Mouse (Mus musculus): ENCODE results near the gene Eif2b3. TPM values are rescaled to one million over a fixed set of nuclear protein-coding genes. Genes with fewer than 3 reads are reported as not detected.
A peak's percentile ranks its signal among the peaks of the same experiment; 100 is the strongest.

Gene Eif2b3
- total RNA-seq, 2 experiments from 2014 or later, result 18.0 to 18.9 TPM

- intact Hi-C loops (cut with DNase I), result loop anchor here (5.0 kb wide), 1 partner anchor 117 kb away; no protein-coding TSS in a partner anchor
- DNase-seq, result no peak
Measured at GRCm38 (mm10) chr4:117119636-117120035, 100.4 kb downstream of the Eif2b3 start.

DNA sequence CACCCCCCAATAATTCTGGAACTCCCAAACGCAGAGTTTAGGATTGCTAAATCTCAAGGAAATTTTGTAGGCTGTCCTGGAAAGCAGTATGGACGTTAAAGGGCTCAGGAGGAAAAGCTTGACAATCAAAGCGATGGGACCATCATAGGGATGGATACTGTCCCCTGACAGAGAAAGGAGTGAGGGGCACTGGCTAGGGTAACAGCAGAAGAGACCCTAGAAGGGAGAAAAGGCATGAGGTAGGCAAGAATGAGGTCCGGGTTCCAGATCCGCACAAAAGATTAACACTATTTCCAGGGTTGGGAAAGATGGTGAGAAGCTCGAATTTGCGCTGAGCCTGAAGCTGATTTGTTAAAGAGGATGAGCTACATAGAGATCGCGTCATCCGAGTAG, 100.8 kb downstream of the Eif2b3 start:
- no peak for DNase-seq
- intact Hi-C loops (cut with DNase I), result loop anchor here (5.0 kb wide), 1 partner anchor 118 kb away; no protein-coding TSS in a partner anchor

DNA sequence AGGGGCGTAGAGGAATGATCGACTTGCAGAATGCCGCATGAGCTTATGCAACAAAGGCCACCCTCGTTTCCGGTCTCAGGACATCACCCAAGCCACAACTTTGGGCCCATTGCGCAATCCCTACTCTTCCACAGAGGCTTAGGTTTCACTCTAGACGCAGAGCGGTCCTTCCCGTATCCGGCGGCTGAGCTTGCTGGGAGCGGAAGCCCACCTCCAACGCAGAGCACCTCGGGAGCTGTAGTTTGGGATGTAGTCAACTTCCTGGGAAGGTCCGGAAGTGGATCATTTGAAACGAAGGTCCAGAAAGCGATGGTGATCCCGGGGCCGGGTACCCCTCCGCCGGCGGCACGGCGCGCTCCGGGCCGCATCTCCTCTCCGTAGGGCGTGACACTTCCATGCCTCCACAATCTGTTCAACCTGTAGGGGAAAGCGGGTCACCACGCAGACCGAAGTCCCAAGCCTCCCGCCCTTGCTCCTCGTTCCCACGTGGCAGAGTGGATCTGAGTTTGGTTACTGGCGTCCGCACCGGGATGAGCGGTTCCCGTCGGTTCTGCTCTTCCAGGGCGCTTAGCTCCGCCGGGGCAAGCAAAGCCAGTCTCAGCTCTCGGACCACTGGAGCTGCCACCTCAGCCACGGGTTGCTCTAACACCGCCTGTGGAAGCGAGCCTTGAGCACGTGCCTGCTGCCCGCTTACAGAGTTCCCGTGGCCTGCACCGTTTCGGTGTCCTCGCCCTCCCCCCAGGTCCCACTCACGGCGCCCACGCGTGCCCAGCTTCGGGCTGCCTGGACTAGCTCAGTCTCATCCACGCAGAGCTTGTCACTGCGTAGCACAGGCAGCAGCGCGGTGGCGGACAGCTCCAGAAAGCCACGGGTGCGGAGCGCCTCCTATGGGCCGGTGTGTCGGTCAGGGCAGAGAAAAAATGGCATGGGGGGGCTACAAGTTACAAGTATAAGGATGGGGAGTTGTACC, 101.5 kb downstream of the Eif2b3 start:
- DNase-seq, result peak; percentile 86 to 95
- intact Hi-C loops (cut with DNase I), result loop anchor here (5.0 kb wide), 1 partner anchor 118 kb away; no protein-coding TSS in a partner anchor

- no peak for DNase-seq
- intact Hi-C loops (cut with DNase I), result loop anchor here (5.0 kb wide), 1 partner anchor 120 kb away; no protein-coding TSS in a partner anchor
Measured at GRCm38 (mm10) chr4:117122209-117122608, 103.0 kb downstream of the Eif2b3 start.

DNA sequence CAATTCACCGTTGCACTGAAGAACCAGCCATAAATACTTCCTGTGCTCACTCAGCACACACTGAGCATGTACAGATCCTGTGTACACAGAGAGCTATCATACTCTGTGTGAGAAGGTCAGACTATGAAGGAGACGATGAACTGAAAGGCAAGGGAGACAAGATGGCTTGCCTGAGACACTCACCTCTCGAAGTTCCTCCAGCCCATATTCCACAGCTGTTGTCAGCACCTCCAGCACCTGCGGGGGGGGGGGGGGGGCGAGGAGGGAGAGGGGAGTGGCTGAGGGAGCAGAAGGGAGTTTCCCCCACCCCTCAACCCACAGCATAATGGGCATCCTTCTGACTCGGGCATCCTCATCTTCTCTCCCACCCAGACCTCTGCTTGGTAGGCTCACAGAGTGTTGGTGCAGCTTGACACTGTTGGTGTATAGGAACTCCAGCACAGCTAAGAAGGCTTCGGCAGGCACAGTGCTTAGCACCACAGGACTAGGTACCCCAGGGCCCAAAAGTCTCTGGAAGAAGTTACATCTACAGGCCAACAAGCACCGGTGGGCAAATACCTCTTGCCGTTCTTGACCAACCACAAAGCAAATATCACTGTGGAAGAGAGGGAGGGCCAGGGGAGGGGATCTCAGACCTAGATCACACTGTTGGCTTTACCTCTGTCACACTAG, 104.5 kb downstream of the Eif2b3 start:
- intact Hi-C loops (cut with DNase I), result loop anchor here (5.0 kb wide), 1 partner anchor 121 kb away; no protein-coding TSS in a partner anchor
- no peak for DNase-seq

DNA sequence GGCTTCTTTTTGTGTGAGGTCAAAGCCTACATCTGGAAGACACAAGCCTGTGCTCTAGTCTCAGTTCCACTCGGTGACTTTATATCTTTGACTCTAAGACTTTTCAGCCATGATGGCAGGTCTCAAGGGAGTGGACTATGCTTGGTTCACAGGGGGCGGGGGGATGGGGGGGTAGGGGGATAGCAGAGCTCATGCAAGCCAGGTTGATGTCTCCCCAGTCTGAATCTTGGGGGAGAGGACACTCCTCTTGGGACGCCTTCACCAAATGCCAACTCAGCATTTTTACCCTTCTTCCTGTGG, 105.0 kb downstream of the Eif2b3 start:
- intact Hi-C loops (cut with DNase I), result loop anchor here (5.0 kb wide), 1 partner anchor 122 kb away; no protein-coding TSS in a partner anchor
- no peak for DNase-seq

DNA sequence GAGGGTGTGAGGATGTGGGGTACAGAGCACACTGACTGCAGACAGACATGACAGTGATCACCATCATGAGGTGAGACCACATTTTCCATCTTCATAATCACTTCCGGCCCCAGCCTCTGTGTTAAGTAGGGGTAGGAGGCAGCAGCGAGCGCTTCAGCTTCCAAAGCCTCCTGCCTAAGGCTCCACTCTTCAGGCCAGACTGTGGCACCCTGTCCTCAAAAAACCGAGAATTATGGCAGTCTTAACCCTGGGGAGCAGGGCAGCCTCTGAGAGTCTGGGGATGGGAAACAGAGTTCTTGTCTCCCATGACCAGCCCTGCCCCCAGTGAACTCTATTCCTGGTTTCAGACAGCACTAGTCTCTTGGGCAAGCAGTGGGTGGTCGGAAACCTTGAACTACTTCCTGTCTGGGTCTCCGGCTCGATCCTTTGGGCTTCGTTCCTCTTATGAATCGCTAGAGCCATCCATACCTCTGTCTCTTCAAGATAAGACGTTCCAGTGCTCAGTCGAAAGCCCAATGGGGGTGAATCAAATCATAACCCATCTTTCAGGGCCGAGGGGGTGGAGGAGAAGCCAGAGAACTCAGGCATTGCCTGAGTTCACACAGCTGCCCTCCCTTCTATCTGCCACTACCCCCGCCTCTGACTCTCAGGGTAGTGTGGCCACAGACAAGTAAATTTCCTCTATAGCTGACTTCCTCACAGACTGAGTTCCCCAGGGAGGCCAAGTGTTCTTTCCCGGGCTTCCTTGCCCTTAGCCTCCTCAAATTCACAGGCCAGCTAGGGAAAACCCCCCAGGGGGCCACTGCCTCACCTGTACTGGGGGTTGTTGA, 105.5 kb downstream of the Eif2b3 start:
- intact Hi-C loops (cut with DNase I), result loop anchor here (5.0 kb wide), 1 partner anchor 122 kb away; no protein-coding TSS in a partner anchor

GRCm38 (mm10) chr4:117125348-117125909, 106.2 kb downstream of the Eif2b3 start, which contains the start of gene Btbd19:
TSS of gene Btbd19 (minus strand) at chr4:117125725.
- intact Hi-C loops (cut with DNase I), result no loop called here
- DNase-seq, result peak; percentile 76 to 79

More for the DNA sequence above, 105.5 kb downstream of the Eif2b3 start:
- peak in 1 of 2 experiments; percentile 35 for DNase-seq

- intact Hi-C loops (cut with DNase I), result no loop called here
Measured at GRCm38 (mm10) chr4:117125910-117126674, 106.9 kb downstream of the Eif2b3 start.

DNA sequence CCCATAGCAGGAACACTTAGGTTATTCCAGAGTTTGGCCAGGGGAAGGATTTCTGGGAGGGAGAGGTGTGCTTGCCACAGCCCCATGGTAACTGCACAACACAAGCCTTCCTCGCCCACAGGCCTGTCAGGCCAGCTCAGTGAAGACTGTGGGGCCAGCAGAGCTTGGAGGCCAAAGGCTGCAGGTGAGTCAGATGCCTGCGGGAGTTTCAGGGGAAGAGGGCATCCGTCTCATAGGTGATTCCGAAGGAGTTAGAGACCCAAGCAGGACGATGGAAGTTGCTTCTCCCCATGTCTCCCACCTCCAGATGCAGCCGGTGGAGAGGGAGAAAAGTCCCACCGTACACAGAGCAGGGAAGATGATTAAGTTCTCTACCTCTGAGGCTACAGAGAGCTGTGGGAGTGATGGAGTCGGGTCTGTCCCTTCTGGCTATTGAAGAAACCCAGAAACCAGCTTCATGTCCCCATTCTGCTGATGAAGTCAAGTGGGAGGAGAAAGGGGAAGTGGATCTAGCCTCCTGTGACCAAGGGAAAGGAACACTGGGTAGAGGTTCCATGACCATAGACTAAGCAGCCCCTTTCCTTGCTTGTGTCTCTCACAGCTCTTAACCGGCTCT, 107.6 kb downstream of the Eif2b3 start, which contains the start of gene Tctex1d4:
Gene Tctex1d4, plus strand, starts transcription at position 120 of the 616 bp plus-strand sequence.
- intact Hi-C loops (cut with DNase I), result no loop called here
- no peak for DNase-seq

More at GRCm38 (mm10) chr4:117125910-117126674, 106.9 kb downstream of the Eif2b3 start:
- peak; percentile 68 to 80 for DNase-seq

DNA sequence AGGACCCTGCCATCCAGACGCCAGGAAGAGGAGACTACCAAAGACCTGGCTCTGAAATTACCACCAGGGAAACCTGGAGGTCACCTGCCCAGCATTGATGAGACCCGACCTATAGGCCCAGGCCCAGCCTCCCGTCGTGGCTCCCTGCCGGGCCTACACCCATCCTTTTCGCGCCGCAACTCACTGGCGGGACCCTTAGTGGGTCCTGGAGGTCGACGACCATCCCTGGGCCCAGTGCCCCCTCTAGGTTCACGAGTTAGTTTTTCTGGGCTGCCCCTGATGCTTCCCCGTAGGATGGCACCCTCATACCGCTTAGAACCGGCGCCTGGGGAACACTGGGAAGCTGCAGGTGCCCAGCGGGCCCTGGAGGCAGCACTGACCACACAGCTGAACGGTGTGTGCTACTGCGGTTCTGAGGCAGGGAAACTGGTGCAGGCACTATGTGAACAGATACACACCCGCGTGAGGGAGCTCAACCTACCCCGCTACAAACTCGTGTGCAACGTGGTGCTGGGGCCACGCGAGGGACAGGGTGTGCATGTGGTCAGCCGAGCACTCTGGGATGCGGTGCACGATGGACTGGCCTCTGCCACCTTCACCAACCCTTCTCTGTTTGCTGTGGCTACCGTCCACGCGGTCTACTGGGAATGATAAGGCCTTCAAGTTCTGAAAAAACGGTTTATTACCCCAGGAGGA, 108.9 kb downstream of the Eif2b3 start:
- DNase-seq, result no peak
- intact Hi-C loops (cut with DNase I), result no loop called here

GRCm38 (mm10) chr4:117130790-117131189, 111.6 kb downstream of the Eif2b3 start:
- intact Hi-C loops (cut with DNase I), result loop anchor here (5.0 kb wide), 1 partner anchor 303 kb away; no protein-coding TSS in a partner anchor
- no peak for DNase-seq

DNA sequence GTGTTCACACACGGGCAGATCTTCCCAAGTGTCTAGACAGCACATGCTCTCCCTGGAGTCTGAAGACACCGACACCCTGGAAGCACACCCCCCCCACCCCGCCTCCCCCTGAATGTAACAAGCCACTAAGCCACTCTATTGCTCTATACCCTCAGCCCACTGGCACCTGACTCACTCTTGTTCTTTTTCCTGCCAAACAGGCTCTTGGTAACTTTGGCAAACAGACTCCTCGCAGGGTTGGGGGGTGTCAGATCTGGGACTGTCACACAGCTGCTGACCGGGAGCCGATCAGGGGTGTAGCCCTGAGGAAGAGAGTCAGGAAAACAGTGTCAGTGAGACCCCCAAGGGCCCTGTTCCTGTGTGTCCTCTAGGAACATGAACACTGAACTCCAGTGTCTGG, 112.0 kb downstream of the Eif2b3 start:
- no peak for DNase-seq
- intact Hi-C loops (cut with DNase I), result loop anchor here (5.0 kb wide), 1 partner anchor 304 kb away; no protein-coding TSS in a partner anchor

DNA sequence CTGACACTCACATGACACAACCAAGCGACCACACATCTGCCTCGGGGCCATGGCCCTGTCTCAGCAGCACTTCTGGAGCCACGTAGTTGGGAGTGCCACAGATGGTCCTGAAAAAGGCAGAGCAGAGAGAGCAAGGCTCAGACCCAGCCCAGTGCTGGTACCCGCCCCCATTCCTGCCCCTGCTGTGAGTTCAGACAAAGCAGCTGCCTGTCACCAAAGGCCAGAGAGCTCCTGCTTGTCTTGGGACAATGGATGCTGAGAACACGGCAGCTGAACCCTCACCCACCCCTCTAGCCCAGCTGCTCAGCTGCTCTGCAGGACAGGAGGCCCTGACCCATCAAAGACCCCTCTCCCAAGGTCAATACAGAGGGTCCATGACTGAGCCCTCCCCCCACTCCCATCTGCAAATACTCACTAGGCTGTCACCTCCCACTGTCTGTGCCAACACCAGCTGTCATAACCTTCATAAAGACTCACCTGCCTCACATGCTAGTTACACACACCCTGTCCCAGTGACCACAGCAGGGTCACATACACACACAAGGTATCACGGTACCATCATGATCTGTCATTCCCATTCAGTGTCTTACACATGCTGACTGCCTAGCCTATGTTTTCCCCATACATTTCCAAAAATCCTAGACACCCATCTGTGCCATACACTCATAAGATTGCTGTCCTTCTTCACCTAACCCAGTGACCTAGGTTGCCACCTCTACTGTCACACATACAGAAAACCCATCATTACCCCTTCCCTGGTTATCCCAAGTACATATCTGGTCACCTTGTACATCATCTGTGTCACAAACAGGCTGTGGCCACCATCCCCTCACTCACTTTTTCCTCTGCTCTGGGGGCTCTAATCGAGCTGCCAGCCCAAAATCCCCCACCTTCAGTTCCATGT, 112.9 kb downstream of the Eif2b3 start:
- no peak for DNase-seq
- intact Hi-C loops (cut with DNase I), result loop anchor here (5.0 kb wide), 1 partner anchor 305 kb away; no protein-coding TSS in a partner anchor

DNA sequence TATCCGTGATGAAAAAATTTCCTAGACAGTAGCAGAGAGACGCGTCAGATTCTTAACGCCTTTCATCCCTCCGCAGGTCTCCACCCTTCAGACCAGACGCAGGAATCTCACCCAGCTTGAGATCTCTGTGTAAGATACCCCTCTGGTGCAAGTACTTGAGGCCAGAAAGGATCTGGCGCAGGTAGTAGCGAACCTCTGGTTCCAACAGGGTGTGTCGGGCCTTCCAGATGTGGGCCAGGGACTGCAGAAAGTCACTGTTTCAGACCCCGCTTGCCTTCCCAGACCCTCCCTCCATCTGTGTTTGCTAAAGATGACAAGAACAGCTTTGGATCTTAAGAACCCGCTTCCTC, 113.6 kb downstream of the Eif2b3 start:
- intact Hi-C loops (cut with DNase I), result loop anchor here (5.0 kb wide), 1 partner anchor 305 kb away; no protein-coding TSS in a partner anchor

DNA sequence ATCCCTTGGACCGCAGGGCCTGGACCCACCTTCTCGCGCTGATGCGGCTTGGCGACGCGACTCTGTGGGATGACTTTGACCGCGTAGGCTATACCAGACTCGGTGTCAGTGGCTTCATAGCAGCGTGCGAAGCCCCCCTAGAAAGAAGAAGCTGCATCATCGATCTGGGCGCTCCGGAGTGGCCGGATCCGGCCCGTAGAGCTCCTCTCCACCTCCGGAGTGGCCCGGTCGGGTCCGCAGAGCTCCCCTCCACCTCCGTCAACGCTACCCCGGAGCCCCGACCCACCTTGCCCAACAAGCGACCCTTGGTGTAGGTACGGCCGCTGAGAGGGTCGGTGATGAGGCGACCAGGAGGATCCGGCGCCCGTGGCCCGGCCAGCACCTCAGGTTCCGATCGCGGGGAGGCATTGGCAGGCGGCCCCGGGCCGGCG, 114.2 kb downstream of the Eif2b3 start:
- DNase-seq, result no peak
- intact Hi-C loops (cut with DNase I), result loop anchor here (5.0 kb wide), 1 partner anchor 306 kb away; no protein-coding TSS in a partner anchor

More for the DNA sequence above, 113.6 kb downstream of the Eif2b3 start:
- no peak for DNase-seq

All from gastrocnemius, postnatal 36 days (tissue).